Mouse (Mus musculus): Measurements from ENCODE around the gene Slc35c2. TPM values are rescaled to one million over a fixed set of nuclear protein-coding genes. Genes with fewer than 3 reads are reported as not detected.

Slc35c2 gene
- polyA plus RNA-seq, 1 experiment from 2014 or later: 52.8 TPM

DNA sequence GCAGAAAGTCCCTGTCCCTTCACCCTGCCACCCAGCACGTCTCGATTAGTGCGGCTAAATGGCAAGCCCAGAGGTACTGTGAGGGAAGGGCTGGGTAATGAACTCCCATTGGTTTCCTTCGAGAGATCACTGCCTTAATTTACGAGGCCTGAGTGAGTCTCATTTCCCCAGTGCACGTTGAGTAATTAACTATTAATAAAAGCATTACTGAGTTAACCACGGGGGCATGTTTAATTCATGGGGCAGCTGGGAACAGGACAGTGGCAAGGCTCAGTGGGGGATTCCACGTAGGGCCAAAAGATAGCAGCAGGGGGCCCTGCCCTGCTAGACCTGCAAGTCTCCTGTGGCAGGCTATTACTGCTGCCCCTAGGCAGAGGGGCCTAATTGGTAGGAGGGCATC, 16.3 kb downstream of the Slc35c2 start:
- H3K27ac ChIP-seq: no peak overlapping the region

DNA sequence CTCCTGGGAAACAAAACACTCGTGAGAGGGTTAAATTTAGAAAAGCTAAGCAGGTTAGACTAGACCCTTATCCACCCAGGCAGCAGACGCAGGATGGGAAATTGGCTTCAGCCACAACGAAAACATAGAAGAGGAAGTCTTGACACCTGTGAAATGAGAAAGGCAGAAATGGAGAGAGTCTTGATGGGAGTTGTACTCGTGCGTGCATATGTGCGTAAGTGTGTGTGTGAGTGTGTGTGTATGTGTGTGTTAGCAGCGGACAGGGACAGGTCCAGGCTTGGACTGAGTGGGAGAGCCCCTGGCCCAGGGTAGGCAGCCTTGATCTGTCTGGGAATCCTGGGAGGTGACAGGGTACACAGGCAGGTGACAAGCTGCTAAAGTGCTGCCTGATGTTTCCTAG, 16.8 kb downstream of the Slc35c2 start:
- WGBS: 46% methylated on average over 7 of the region's 7 CpGs

More for the DNA sequence above, 16.3 kb downstream of the Slc35c2 start:
- Histone ChIP-seq H3K4me3 (no peak overlapping the region), H3K27me3 (peaks cover 9% of the 10 kb centered on the region), H3K36me3 (no peaks in the 10 kb centered on the region), H3K4me2 (replicated peaks) (no peak overlapping the region), H3K4me1 (peaks cover 16% of the 10 kb centered on the region), H3K9ac (peak overlapping the region; percentile 21; the same call in 1 of the 2 replicates), H3K9me3 (no peaks in the 10 kb centered on the region)
- WGBS: 18% methylated on average over 8 of the region's 8 CpGs
- no peak for ATAC-seq (ENCODE audit: insufficient number of reproducible peaks, insufficient read depth, low FRiP score, low TSS enrichment)

DNA sequence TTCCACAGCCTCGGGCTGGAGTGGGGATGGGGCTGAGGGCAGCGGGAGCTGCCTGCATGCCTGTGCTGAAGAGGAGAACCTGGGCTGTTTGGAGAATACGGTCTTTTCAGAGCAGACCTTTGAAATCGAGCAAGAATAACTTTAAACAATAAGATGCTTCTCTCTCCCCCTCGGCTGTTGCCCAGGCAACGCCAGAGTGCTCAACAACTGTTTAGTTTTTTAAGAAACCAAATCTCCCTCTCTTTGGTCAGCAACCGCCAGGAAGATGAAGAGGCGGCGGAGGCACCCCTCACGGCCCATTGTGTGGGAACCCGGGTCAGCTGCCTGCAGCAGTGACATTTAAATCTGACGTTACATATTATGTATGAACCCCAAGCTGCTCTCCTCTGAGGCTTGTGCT, 20.9 kb downstream of the Slc35c2 start:
- H3K4me2 ChIP-seq (replicated peaks): no peak overlapping the region
- 9% methylated on average over 12 of the region's 12 CpGs for WGBS
- no peaks in the 10 kb centered on the region for H3K36me3 ChIP-seq
- no peak overlapping the region for H3K27ac ChIP-seq
- no peak for ATAC-seq (ENCODE audit: insufficient number of reproducible peaks, insufficient read depth, low FRiP score, low TSS enrichment)
- no peaks in the 10 kb centered on the region; the same call in 1 of the 2 replicates for H3K4me1 ChIP-seq
- H3K9ac ChIP-seq: no peak overlapping the region
- no peaks in the 10 kb centered on the region for H3K9me3 ChIP-seq
- H3K4me3 ChIP-seq: no peak overlapping the region
- peaks cover 15% of the 10 kb centered on the region for H3K27me3 ChIP-seq

More for the DNA sequence above, 16.8 kb downstream of the Slc35c2 start:
- H3K27ac ChIP-seq: no peak overlapping the region
- H3K4me1 ChIP-seq: peaks cover 16% of the 10 kb centered on the region
- no peaks in the 10 kb centered on the region for H3K9me3 ChIP-seq
- H3K4me2 ChIP-seq (replicated peaks): no peak overlapping the region
- H3K9ac ChIP-seq: 0 out of 2 replicates have a peak overlapping the region, but pooled peaks have one; percentile 21
- peaks cover 11% of the 10 kb centered on the region for H3K27me3 ChIP-seq
- no peak overlapping the region for H3K4me3 ChIP-seq
- no peak for ATAC-seq (ENCODE audit: insufficient number of reproducible peaks, insufficient read depth, low FRiP score, low TSS enrichment)
- H3K36me3 ChIP-seq: no peaks in the 10 kb centered on the region

DNA sequence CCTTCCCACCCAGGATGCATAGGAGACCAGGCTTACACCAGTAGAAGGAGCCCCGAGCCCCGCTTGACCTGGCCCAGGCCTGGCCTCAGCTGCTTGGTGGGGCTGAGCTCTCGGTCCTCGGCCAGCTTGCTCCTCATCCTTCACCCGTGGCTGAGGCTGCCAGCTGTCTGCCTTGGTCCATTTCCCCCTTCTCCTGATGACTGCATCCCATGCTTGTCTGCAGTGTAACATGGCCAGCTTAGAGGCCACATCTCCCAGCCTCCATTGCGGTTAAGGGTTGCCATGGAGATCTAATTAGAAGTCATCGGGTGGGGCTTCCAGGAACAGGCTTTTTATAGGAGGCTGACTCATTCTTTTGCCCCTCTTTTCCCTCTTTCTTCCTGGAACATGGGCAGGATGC, 23.8 kb downstream of the Slc35c2 start:
- Histone ChIP-seq H3K4me3 (no peak overlapping the region), H3K9ac (no peak overlapping the region), H3K9me3 (no peaks in the 10 kb centered on the region), H3K4me2 (replicated peaks) (no peak overlapping the region), H3K36me3 (no peaks in the 10 kb centered on the region), H3K4me1 (no peaks in the 10 kb centered on the region; the same call in 1 of the 2 replicates), H3K27me3 (peaks cover 20% of the 10 kb centered on the region), H3K27ac (no peak overlapping the region)
- ATAC-seq (ENCODE audit: insufficient number of reproducible peaks, insufficient read depth, low FRiP score, low TSS enrichment): no peak
- WGBS: 68% methylated on average over 7 of the region's 7 CpGs

DNA sequence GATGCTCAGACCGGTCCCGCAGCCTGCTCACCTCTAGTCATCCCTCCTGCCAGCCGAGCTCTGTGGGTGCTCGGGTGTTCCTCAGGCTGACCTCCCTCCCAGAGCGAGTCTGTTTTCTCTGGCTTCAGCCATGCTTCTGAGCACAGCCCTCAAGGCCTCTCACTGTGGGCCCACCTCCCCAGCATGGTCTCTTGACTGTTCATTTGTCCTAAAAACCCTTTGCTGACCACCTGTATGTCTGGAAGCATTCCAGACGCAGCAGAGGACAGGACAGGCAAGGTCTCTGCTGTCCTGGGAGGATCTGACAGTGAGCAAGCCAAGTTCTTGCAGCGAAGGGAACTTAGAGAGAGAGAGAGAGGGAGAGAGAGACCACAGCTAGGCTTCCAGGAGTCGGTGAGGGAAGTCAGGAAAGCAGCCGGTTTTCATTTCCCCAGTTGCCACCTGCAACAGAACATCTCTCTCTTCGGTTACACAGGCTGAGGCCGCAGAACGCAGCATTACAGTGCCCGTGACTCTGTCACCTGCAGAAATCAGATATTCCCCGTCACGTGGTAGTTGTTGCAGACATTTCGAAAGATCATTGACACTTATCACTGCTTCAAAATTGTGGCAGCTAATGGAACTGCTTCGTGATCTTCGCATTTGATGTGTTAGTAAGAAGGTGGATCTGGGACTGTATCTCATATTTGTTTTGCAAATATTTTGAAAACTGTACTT, 25.2 kb downstream of the Slc35c2 start:
- Histone ChIP-seq H3K27me3 (peaks cover 18% of the 10 kb centered on the region), H3K4me2 (replicated peaks) (no peak overlapping the region), H3K4me1 (no peaks in the 10 kb centered on the region; the same call in 1 of the 2 replicates), H3K9ac (no peak overlapping the region), H3K9me3 (no peaks in the 10 kb centered on the region), H3K36me3 (no peaks in the 10 kb centered on the region), H3K4me3 (no peak overlapping the region), H3K27ac (no peak overlapping the region)
- 56% methylated on average over 18 of the region's 18 CpGs for WGBS
- no peak for ATAC-seq (ENCODE audit: insufficient number of reproducible peaks, insufficient read depth, low FRiP score, low TSS enrichment)

DNA sequence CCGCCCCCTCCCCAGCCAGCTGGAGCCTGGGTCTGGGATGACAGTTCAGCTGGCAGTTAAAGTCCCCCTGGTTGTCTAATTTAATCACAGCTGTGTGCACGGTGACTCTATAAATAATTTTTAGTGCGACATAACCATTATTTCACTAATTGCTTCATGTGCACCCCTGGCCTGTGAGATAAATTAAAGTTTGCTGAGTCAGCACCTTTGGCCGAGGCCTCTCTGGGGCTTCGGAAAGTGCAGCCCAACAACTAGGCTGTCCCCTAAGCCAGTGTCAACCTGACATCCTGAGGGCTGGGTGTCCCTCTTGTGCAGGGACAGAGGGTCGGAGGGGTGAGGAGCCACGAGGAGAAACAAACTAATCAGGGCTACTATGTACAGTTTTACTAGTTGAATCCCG, 27.8 kb downstream of the Slc35c2 start:
- Histone ChIP-seq H3K36me3 (no peaks in the 10 kb centered on the region), H3K4me3 (no peak overlapping the region), H3K27me3 (peaks cover 23% of the 10 kb centered on the region), H3K4me2 (replicated peaks) (no peak overlapping the region), H3K27ac (no peak overlapping the region), H3K9ac (no peak overlapping the region), H3K9me3 (no peaks in the 10 kb centered on the region), H3K4me1 (no peaks in the 10 kb centered on the region; the same call in 1 of the 2 replicates)
- ATAC-seq (ENCODE audit: insufficient number of reproducible peaks, insufficient read depth, low FRiP score, low TSS enrichment): no peak
- 80% methylated on average over 8 of the region's 8 CpGs for WGBS

DNA sequence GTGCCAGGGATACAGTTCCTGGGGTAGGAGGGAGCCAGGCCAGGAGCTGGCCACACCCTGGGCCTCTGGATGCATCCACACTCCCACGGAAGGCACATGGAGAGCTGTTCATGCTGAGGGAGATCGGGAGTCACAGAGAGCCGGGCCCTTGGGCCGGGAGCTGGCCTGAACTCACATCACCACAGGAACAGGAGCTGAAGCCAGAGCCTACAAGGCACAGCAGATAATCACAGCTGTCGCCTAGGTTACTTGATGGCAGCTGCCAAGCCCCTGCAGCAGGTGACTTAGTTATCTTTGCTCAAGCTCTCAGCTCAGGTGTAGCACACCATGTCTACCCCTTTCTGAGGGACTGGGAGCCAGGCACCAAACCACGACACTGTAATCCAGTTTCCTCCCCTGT, 29.3 kb downstream of the Slc35c2 start:
- ATAC-seq (ENCODE audit: insufficient number of reproducible peaks, insufficient read depth, low FRiP score, low TSS enrichment): no peak
- Histone ChIP-seq H3K27me3 (peaks cover 37% of the 10 kb centered on the region), H3K9ac (no peak overlapping the region), H3K4me3 (no peak overlapping the region), H3K4me2 (replicated peaks) (no peak overlapping the region), H3K4me1 (peaks cover 9% of the 10 kb centered on the region), H3K27ac (no peak overlapping the region), H3K36me3 (no peaks in the 10 kb centered on the region), H3K9me3 (no peaks in the 10 kb centered on the region)
- WGBS: 73% methylated on average over 6 of the region's 6 CpGs

DNA sequence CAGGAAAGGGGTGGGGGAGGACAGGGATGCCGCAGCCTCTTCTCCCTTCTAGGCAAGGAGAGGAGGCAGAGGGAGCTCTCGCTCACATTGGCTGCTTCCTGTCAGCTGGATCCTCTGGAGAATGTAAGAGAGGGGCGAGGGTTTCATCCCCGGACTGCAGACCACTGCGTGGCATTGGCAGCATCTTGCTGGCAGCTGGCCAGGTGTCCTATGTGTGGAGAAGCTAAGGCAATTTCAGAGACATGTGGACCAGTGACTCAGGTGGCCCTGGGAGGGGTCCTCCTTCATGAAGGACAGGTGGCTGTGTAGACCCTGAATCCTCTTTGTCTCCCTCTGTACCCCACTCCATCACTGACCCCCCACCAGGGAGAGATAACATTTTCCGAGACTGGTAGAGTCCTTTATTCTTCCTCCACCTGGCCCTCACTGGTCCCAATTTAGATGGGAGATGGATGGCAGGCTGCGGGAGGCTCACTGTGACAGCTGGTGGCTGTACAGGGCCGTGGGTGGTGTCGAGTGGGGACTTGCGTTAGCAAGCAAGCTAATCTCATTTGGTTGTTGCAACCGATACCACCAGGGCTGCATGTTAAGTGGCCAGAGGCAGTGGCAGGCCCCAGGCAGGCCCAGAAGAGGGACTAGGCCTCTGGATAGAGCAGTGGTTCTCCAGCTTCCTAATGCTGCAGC, 30.4 kb downstream of the Slc35c2 start:
- Histone ChIP-seq H3K4me3 (no peak overlapping the region), H3K27me3 (peaks cover 48% of the 10 kb centered on the region), H3K4me2 (replicated peaks) (no peak overlapping the region), H3K27ac (no peak overlapping the region), H3K4me1 (peaks cover 9% of the 10 kb centered on the region), H3K36me3 (no peaks in the 10 kb centered on the region), H3K9ac (no peak overlapping the region), H3K9me3 (no peaks in the 10 kb centered on the region)
- no peak for ATAC-seq (ENCODE audit: insufficient number of reproducible peaks, insufficient read depth, low FRiP score, low TSS enrichment)
- 55% methylated on average over 11 of the region's 11 CpGs for WGBS

DNA sequence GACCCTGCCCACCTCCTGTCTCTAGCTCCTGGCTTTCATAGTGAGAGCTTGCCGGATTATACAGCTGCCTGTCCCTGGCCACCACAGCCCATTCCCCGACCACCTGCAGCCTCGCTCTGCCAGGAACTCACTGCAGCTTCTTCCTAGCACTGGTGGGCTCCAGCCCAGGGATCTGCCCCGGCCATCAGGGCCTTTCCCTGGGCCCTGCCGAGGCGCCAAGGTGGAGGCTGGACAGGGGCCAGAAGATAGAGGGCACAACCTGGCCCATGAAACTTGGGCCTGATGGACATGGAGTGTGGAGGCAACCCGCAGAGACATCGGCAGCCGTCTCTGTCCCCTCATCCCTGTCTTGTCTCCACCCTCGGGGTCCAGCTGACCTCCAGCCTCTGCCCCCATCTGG, 31.5 kb downstream of the Slc35c2 start:
- WGBS: 64% methylated on average over 10 of the region's 10 CpGs
- peaks cover 9% of the 10 kb centered on the region for H3K4me1 ChIP-seq
- no peak overlapping the region for H3K9ac ChIP-seq
- no peak overlapping the region for H3K4me3 ChIP-seq
- no peaks in the 10 kb centered on the region for H3K36me3 ChIP-seq
- ATAC-seq (ENCODE audit: insufficient number of reproducible peaks, insufficient read depth, low FRiP score, low TSS enrichment): no peak
- H3K9me3 ChIP-seq: no peaks in the 10 kb centered on the region
- H3K27me3 ChIP-seq: peaks cover 48% of the 10 kb centered on the region
- no peak overlapping the region for H3K4me2 ChIP-seq (replicated peaks)
- no peak overlapping the region for H3K27ac ChIP-seq

DNA sequence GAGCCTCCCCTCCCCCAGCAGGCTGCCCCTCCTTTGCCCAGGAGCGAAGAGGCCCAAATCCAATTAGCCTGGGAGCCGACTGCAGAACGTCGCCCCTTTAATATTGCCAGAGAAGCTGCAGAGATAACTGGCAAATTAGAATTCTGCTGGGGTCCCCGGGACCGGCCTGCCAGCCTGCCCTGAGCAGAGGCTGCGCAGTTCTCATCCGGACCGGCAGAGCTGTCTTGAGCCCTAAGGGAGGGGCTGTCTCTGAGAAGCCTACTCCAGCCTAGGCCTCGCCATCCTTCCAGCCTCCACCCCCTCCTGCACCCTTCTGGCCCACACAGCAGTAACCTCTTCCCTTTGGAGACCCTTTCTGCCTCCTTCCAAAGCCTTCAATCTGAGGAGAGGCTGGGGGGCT, 33.8 kb downstream of the Slc35c2 start:
- H3K4me3 ChIP-seq: no peak overlapping the region
- no peak overlapping the region for H3K27ac ChIP-seq
- H3K27me3 ChIP-seq: peaks cover 54% of the 10 kb centered on the region
- no peak overlapping the region for H3K9ac ChIP-seq
- H3K4me2 ChIP-seq (replicated peaks): no peak overlapping the region
- no peaks in the 10 kb centered on the region for H3K9me3 ChIP-seq
- H3K36me3 ChIP-seq: no peaks in the 10 kb centered on the region
- 4% methylated on average over 10 of the region's 10 CpGs for WGBS
- H3K4me1 ChIP-seq: peaks cover 12% of the 10 kb centered on the region
- ATAC-seq (ENCODE audit: insufficient number of reproducible peaks, insufficient read depth, low FRiP score, low TSS enrichment): no peak

DNA sequence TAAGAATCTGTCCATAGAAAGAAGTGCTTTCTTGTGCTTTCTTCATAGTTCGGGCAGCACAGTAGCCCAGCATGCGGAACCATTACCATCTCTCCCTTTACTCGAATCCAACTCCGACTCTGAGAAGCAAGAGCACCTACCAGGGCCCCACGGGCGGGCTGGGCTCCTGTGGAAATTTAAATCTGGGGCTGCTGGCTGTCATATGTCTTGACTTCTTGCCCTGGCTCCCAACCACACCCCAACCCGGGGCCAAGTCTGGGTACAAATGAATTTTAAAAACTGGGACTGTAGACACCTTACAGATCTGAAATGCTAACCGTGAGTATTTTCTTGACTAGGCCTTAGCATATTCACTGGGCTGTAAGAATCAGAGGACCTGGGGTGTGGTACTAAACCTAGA, 34.4 kb downstream of the Slc35c2 start:
- ATAC-seq (ENCODE audit: insufficient number of reproducible peaks, insufficient read depth, low FRiP score, low TSS enrichment): no peak
- no peak overlapping the region for H3K9ac ChIP-seq
- H3K36me3 ChIP-seq: no peaks in the 10 kb centered on the region
- peaks cover 12% of the 10 kb centered on the region for H3K4me1 ChIP-seq
- H3K4me3 ChIP-seq: no peak overlapping the region
- no peak overlapping the region for H3K4me2 ChIP-seq (replicated peaks)
- 69% methylated on average over 8 of the region's 8 CpGs for WGBS
- H3K27me3 ChIP-seq: peaks cover 57% of the 10 kb centered on the region
- H3K9me3 ChIP-seq: no peaks in the 10 kb centered on the region
- no peak overlapping the region for H3K27ac ChIP-seq

DNA sequence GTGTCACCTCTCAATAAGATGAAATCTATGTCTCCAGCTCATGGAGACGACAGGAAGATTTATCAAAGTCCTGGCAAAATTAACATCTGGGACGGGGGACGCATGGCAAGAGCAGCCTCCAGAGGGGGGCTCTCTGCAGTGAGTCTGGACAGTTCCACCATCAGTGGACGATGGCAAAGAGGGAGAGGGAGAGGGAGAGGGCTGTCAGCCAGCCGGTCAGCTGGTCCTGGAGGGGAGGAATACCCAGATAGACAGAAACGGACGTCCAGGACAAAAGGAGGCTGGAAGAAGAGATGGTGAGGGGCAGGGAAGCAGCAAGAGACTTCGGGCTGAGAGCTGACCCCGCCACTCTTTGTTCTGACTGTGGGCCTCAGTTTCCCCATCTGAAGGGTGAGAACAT, 34.9 kb downstream of the Slc35c2 start:
- Histone ChIP-seq H3K4me1 (peaks cover 12% of the 10 kb centered on the region), H3K9ac (no peak overlapping the region), H3K4me2 (replicated peaks) (no peak overlapping the region), H3K36me3 (no peaks in the 10 kb centered on the region), H3K27me3 (peaks cover 59% of the 10 kb centered on the region), H3K27ac (no peak overlapping the region), H3K4me3 (no peak overlapping the region), H3K9me3 (no peaks in the 10 kb centered on the region)
- 51% methylated on average over 9 of the region's 9 CpGs for WGBS
- ATAC-seq (ENCODE audit: insufficient number of reproducible peaks, insufficient read depth, low FRiP score, low TSS enrichment): no peak
